In genomic region chr3:108025318-108025717, GRCm38 (mm10) we compare ENCODE assay signal across 27 mouse cellular contexts. TPM values are rescaled to one million over a fixed set of nuclear protein-coding genes. Genes with fewer than 3 reads are reported as not detected.
DNase-seq lines count a peak whose midpoint lies in the region; ATAC-seq lines count a peak whose summit lies in the region.
"Had no signal": no experiment of that assay in that cellular context is flagged by ENCODE, and none has a peak within 500 bp of the region (broad histone marks: within the 10 kb centered on the region; RNA-seq: fewer than 3 reads in every experiment).

No protein-coding gene starts in this region.

- H3K4me1 ChIP-seq in kidney, embryonic 14.5 days (ENCODE audit: control insufficient read depth, insufficient read depth, low read length) = no peaks in the 10 kb centered on the region
- H3K4me1 ChIP-seq in liver, embryonic 15.5 days (replicated peaks) = peaks cover 30% of the 10 kb centered on the region; the same call in 1 of the 2 replicates
- no peaks in the 10 kb centered on the region for H3K4me1 ChIP-seq in forebrain, embryonic 16.5 days (replicated peaks; ENCODE audit: control insufficient read depth, insufficient read depth, low read length)
- H3K4me1 ChIP-seq: embryonic facial prominence, embryonic 12.5 days; forebrain, embryonic 15.5 days had no signal

- no peak overlapping the region for H3K9ac ChIP-seq in kidney, embryonic 14.5 days (ENCODE audit: low read depth, low read length)
- no peak overlapping the region for H3K9ac ChIP-seq in liver, embryonic 15.5 days
- H3K9ac ChIP-seq in forebrain, embryonic 16.5 days (replicated peaks; ENCODE audit: low read depth, low read length) = no peak overlapping the region
- H3K9ac ChIP-seq: embryonic facial prominence, embryonic 12.5 days; forebrain, embryonic 15.5 days had no signal

- ATAC-seq in kidney, embryonic 14.5 days (ENCODE audit: low FRiP score, low TSS enrichment) = no peak
- ATAC-seq in liver, embryonic 15.5 days (ENCODE audit: insufficient read depth) = peak; percentile 59
- no peak for ATAC-seq in forebrain, embryonic 16.5 days
- ATAC-seq: forebrain, embryonic 15.5 days had no signal

- H3K36me3 ChIP-seq in kidney, embryonic 14.5 days (ENCODE audit: control insufficient read depth, insufficient read depth, low read length) = no peaks in the 10 kb centered on the region
- no peaks in the 10 kb centered on the region for H3K36me3 ChIP-seq in liver, embryonic 15.5 days (replicated peaks)
- H3K36me3 ChIP-seq in forebrain, embryonic 16.5 days (ENCODE audit: control insufficient read depth, insufficient read depth) = no peaks in the 10 kb centered on the region
- H3K36me3 ChIP-seq: embryonic facial prominence, embryonic 12.5 days; forebrain, embryonic 15.5 days had no signal

- H3K4me3 ChIP-seq in kidney, embryonic 14.5 days (ENCODE audit: low read length) = no peak overlapping the region
- H3K4me3 ChIP-seq in liver, embryonic 15.5 days (replicated peaks) = no peak overlapping the region
- no peak overlapping the region for H3K4me3 ChIP-seq in forebrain, embryonic 16.5 days (replicated peaks; ENCODE audit: low read length)
- H3K4me3 ChIP-seq: embryonic facial prominence, embryonic 12.5 days; forebrain, embryonic 15.5 days had no signal

- no peak overlapping the region for H3K4me2 ChIP-seq in kidney, embryonic 14.5 days (replicated peaks; ENCODE audit: low read depth, low read length)
- no peak overlapping the region for H3K4me2 ChIP-seq in liver, embryonic 15.5 days
- no peak overlapping the region for H3K4me2 ChIP-seq in forebrain, embryonic 16.5 days (ENCODE audit: low read length)
- H3K4me2 ChIP-seq: embryonic facial prominence, embryonic 12.5 days; forebrain, embryonic 15.5 days had no signal

- DNase-seq in adrenal gland, adult 2 months = peak; percentile 34
- no peak for DNase-seq in adrenal gland, postnatal 25 days
- peak; percentile 41 to 45 for DNase-seq in kidney, postnatal 36 days
- peak; percentile 80 for DNase-seq in yolk sac, embryonic 10.5 days (ENCODE audit: low spot score)
- no peak for DNase-seq in layer of hippocampus, postnatal 25 days (ENCODE audit: extremely low spot score in 1 of 2, low spot score in 1 of 2)
- DNase-seq: adrenal gland, postnatal 14 days; cerebellum, adult 9-10 months; heart, adult 18-20 months; lung, postnatal 10 days; midbrain, embryonic 14.5 days; right cerebral cortex, adult 18-20 months; spleen, adult 18-20 months had no signal

- H3K27me3 ChIP-seq in kidney, embryonic 14.5 days (ENCODE audit: control insufficient read depth, insufficient read depth, low read length) = no peaks in the 10 kb centered on the region
- no peaks in the 10 kb centered on the region for H3K27me3 ChIP-seq in liver, embryonic 15.5 days
- no peaks in the 10 kb centered on the region for H3K27me3 ChIP-seq in forebrain, embryonic 16.5 days (replicated peaks; ENCODE audit: control insufficient read depth, insufficient read depth, low read length)
- H3K27me3 ChIP-seq: embryonic facial prominence, embryonic 12.5 days; forebrain, embryonic 15.5 days had no signal

- no peak overlapping the region for H3K27ac ChIP-seq in kidney, embryonic 14.5 days (ENCODE audit: low read depth, low read length)
- H3K27ac ChIP-seq in liver, embryonic 15.5 days (replicated peaks) = peak overlapping the region; percentile 39
- no peak overlapping the region for H3K27ac ChIP-seq in forebrain, embryonic 16.5 days (ENCODE audit: low read length)
- H3K27ac ChIP-seq: embryonic facial prominence, embryonic 12.5 days; forebrain, embryonic 15.5 days; hindbrain, postnatal 0 days; kidney, postnatal 0 days had no signal

- H3K9me3 ChIP-seq in kidney, embryonic 14.5 days (ENCODE audit: control insufficient read depth, low read length) = no peaks in the 10 kb centered on the region
- no peaks in the 10 kb centered on the region for H3K9me3 ChIP-seq in liver, embryonic 15.5 days (replicated peaks)
- H3K9me3 ChIP-seq in forebrain, embryonic 16.5 days (ENCODE audit: control insufficient read depth, low read length) = no peaks in the 10 kb centered on the region
- H3K9me3 ChIP-seq: embryonic facial prominence, embryonic 12.5 days; forebrain, embryonic 15.5 days had no signal

- WGBS in kidney, embryonic 14.5 days = 38% methylated on average over 4 of the region's 4 CpGs
- 44% methylated on average over 4 of the region's 4 CpGs for WGBS in liver, embryonic 15.5 days (ENCODE audit: insufficient replicate concordance)
- 76% methylated on average over 4 of the region's 4 CpGs for WGBS in forebrain, embryonic 16.5 days

RNA-seq across cellular contexts. Expression of gene Gstm1, which starts 7.5 kb away (rescaled TPM):
- total RNA-seq in adrenal gland, adult 2 months (2021) = 100 to 1,000 TPM; 463 to 520 TPM
- polyA plus RNA-seq in adrenal gland, adult 2 months (2012; rRNA removed) = 1,201 and 1,446 TPM in 2 replicates
- 277 and 344 TPM in 2 replicates for total RNA-seq in adrenal gland, postnatal 25 days (2021)
- polyA plus RNA-seq in kidney, embryonic 14.5 days (2014; fragmentation: Nextera tagmentation; extraction: Ambion mirVana) = 63.0 and 73.6 TPM in 2 replicates
- polyA plus RNA-seq in liver, embryonic 15.5 days (2015; fragmentation: Nextera tagmentation; extraction: Ambion mirVana) = 415 and 453 TPM in 2 replicates
- total RNA-seq in layer of hippocampus, postnatal 25 days (2021) = 100 to 1,000 TPM; 299 to 321 TPM
- 67.2 and 74.1 TPM in 2 replicates for polyA plus RNA-seq in forebrain, embryonic 16.5 days (2015; fragmentation: Nextera tagmentation; extraction: Ambion mirVana)

RNA-seq across cellular contexts. Expression of gene Gstm4, which starts 19.4 kb away (rescaled TPM):
- 10 to 100 TPM; 16.8 to 19.7 TPM for total RNA-seq in adrenal gland, adult 2 months (2021)
- 13.4 and 14.8 TPM in 2 replicates for polyA plus RNA-seq in adrenal gland, adult 2 months (2012; rRNA removed)
- total RNA-seq in adrenal gland, postnatal 25 days (2021) = 13.2 and 17.1 TPM in 2 replicates
- 17.2 and 18.4 TPM in 2 replicates for polyA plus RNA-seq in kidney, embryonic 14.5 days (2014; fragmentation: Nextera tagmentation; extraction: Ambion mirVana)
- polyA plus RNA-seq in liver, embryonic 15.5 days (2015; fragmentation: Nextera tagmentation; extraction: Ambion mirVana) = 18.5 and 19.1 TPM in 2 replicates
- total RNA-seq in layer of hippocampus, postnatal 25 days (2021) = 10 to 100 TPM; 12.0 to 12.1 TPM
- 15.2 and 15.9 TPM in 2 replicates for polyA plus RNA-seq in forebrain, embryonic 16.5 days (2015; fragmentation: Nextera tagmentation; extraction: Ambion mirVana)

RNA-seq across cellular contexts. Expression of gene Gstm2, which starts 39.1 kb away (rescaled TPM):
- total RNA-seq in adrenal gland, adult 2 months (2021) = 100 to 1,000 TPM; 231 to 239 TPM
- 133 and 141 TPM in 2 replicates for polyA plus RNA-seq in adrenal gland, adult 2 months (2012; rRNA removed)
- total RNA-seq in adrenal gland, postnatal 25 days (2021) = 131 and 136 TPM in 2 replicates
- polyA plus RNA-seq in kidney, embryonic 14.5 days (2014; fragmentation: Nextera tagmentation; extraction: Ambion mirVana) = 76.2 and 79.8 TPM in 2 replicates
- 6.3 and 7.1 TPM in 2 replicates for polyA plus RNA-seq in liver, embryonic 15.5 days (2015; fragmentation: Nextera tagmentation; extraction: Ambion mirVana)
- total RNA-seq in layer of hippocampus, postnatal 25 days (2021) = 1 to 10 TPM; 2.6 to 2.8 TPM
- 4.2 and 9.2 TPM in 2 replicates for polyA plus RNA-seq in forebrain, embryonic 16.5 days (2015; fragmentation: Nextera tagmentation; extraction: Ambion mirVana)
- total RNA-seq: MEL had no signal

RNA-seq across cellular contexts. Expression of gene Gstm3, which starts 56.2 kb away (rescaled TPM):
- not detected for total RNA-seq in adrenal gland, adult 2 months (2021)
- polyA plus RNA-seq in adrenal gland, adult 2 months (2012; rRNA removed) = 0.58 and 0.62 TPM in 2 replicates
- total RNA-seq in adrenal gland, postnatal 25 days (2021) = not detected in 2 replicates
- polyA plus RNA-seq in kidney, embryonic 14.5 days (2014; fragmentation: Nextera tagmentation; extraction: Ambion mirVana) = 0.16 TPM in 1 of 2 replicates, not detected in the other
- 14.9 and 15.4 TPM in 2 replicates for polyA plus RNA-seq in liver, embryonic 15.5 days (2015; fragmentation: Nextera tagmentation; extraction: Ambion mirVana)
- total RNA-seq in layer of hippocampus, postnatal 25 days (2021) = not detected
- polyA plus RNA-seq in forebrain, embryonic 16.5 days (2015; fragmentation: Nextera tagmentation; extraction: Ambion mirVana) = not detected in 2 replicates
- total RNA-seq: heart, adult 18-20 months; hematopoietic stem cell, adult 5-6 weeks; hindbrain, postnatal 0 days; layer of hippocampus, postnatal 14 days; left cerebral cortex, postnatal 14 days; megakaryocyte, adult 5-6 weeks; MEL had no signal
- polyA plus RNA-seq: cortical plate, adult 2 months; embryonic facial prominence, embryonic 12.5 days; forebrain, embryonic 15.5 days; heart, embryonic 14.5 days; limb, embryonic 14.5 days; midbrain, embryonic 14.5 days had no signal

Comparison
In these comparisons a context has a peak if more than half of its experiments do, and no peak if none do; other contexts are left out.
1. DNase-seq: peak in adrenal gland, adult 2 months (single experiment), kidney, postnatal 36 days (2 of 2) and yolk sac, embryonic 10.5 days (single experiment); none in adrenal gland, postnatal 25 days (single experiment) and layer of hippocampus, postnatal 25 days (0 of 2).